Mouse (Mus musculus) neural tube, embryonic 15.5 days (tissue): ENCODE measurements around the gene Atp6v1g2. TPM values are rescaled to one million over a fixed set of nuclear protein-coding genes. Genes with fewer than 3 reads are reported as not detected.

Experiments used
- ATAC-seq: fragments of 200-750 bp; cut with Nextera tagmentation; 2 replicates; pipeline ENCODE4 v1.8.0; 2017; ENCODE audit warnings: mild to moderate bottlenecking, moderate TSS enrichment, moderate library complexity; ENCODE audit not compliant: low FRiP score
- H3K27ac ChIP-seq: fragments of 300-500 bp; sonication (generic); replicated peaks from 2 replicates; pipeline ENCODE4 v1.5.1; 2015; ENCODE audit warnings: mild to moderate bottlenecking, inconsistent platforms
- H3K27me3 ChIP-seq: fragments of 300-500 bp; sonication (generic); replicated peaks from 2 replicates; pipeline ENCODE4 v1.6.1; 2015; ENCODE audit warnings: inconsistent platforms
- H3K36me3 ChIP-seq: fragments of 300-500 bp; sonication (generic); 2 replicates; pipeline ENCODE4 v1.6.1; 2015; ENCODE audit warnings: inconsistent platforms
- H3K4me1 ChIP-seq: fragments of 300-500 bp; sonication (generic); 2 replicates; pipeline ENCODE4 v1.6.1; 2015; ENCODE audit warnings: inconsistent platforms
- H3K4me2 ChIP-seq: fragments of 300-500 bp; sonication (generic); 2 replicates; pipeline ENCODE4 v1.6.1; 2015; ENCODE audit warnings: inconsistent platforms, mild to moderate bottlenecking, moderate library complexity
- H3K4me3 ChIP-seq: fragments of 300-500 bp; sonication (generic); replicated peaks from 2 replicates; pipeline ENCODE4 v1.5.1; 2015; ENCODE audit warnings: mild to moderate bottlenecking, inconsistent platforms
- H3K9ac ChIP-seq: fragments of 300-500 bp; sonication (generic); replicated peaks from 2 replicates; pipeline ENCODE4 v1.6.1; 2015; ENCODE audit warnings: mild to moderate bottlenecking, inconsistent platforms
- H3K9me3 ChIP-seq: fragments of 300-500 bp; sonication (generic); replicated peaks from 2 replicates; pipeline ENCODE4 v1.6.1; 2016; ENCODE audit warnings: inconsistent platforms
- WGBS: fragments of 180-500 bp; shearing (Covaris S2); methylation state at CpG from one replicate; pipeline ENCODE4 v1.1.7; 2015; ENCODE audit warnings: mixed read lengths; 5-methylcytosine and 5-hydroxymethylcytosine counted together
- polyA plus RNA-seq: library from polyadenylated mRNA; unstranded; fragments of >200 nt; fragmentation: Nextera tagmentation; extraction: Ambion mirVana; gene quantifications from 2 replicates; pipeline ENCODE4 v1.2.1, GENCODE M21; 2015

Gene Atp6v1g2
- 116 and 126 TPM in 2 replicates for polyA plus RNA-seq

GRCm38 (mm10) chr17:35233114-35233980 is at the start of gene Atp6v1g2:
Gene Atp6v1g2, plus strand, starts transcription at chr17:35233660.
- peaks cover 31% of the 10 kb centered on the region for H3K36me3 ChIP-seq
- peak within 1 kb of the TSS; percentile 54 for H3K4me3 ChIP-seq
- peak within 1 kb of the TSS; percentile 95 for H3K4me2 ChIP-seq
- no peaks in the 10 kb centered on the region for H3K27me3 ChIP-seq
- H3K9ac ChIP-seq, result no peak within 1 kb of the TSS
- H3K9me3 ChIP-seq, result no peaks in the 10 kb centered on the region
- H3K4me1 ChIP-seq, result peaks cover 50% of the 10 kb centered on the region
- H3K27ac ChIP-seq, result 0 out of 2 replicates have a peak within 1 kb of the TSS, but pooled peaks have one; percentile 9
- 77% methylated on average over 18 of the region's 18 CpGs for WGBS
- ATAC-seq, result no peak

GRCm38 (mm10) chr17:35185639-35186611 is 47.5 kb upstream of the Atp6v1g2 start:
- Histone ChIP-seq H3K9ac (peak overlapping the region; percentile 30; the same call in 1 of the 2 replicates), H3K4me3 (peak overlapping the region; percentile 34)
- WGBS, result 5% methylated on average over 18 of the region's 18 CpGs

GRCm38 (mm10) chr17:35186681-35187080 is 46.8 kb upstream of the Atp6v1g2 start:
- peak overlapping the region; percentile 69 for H3K27ac ChIP-seq
- H3K9ac ChIP-seq, result 0 out of 2 replicates have a peak overlapping the region, but pooled peaks have one; percentile 18
- peak; percentile 41; the same call in 1 of the 2 replicates for ATAC-seq
- no peaks in the 10 kb centered on the region for H3K9me3 ChIP-seq
- 1% methylated on average over 4 of the region's 4 CpGs for WGBS
- H3K27me3 ChIP-seq, result no peaks in the 10 kb centered on the region
- no peaks in the 10 kb centered on the region for H3K36me3 ChIP-seq
- H3K4me1 ChIP-seq, result peaks cover 11% of the 10 kb centered on the region
- H3K4me3 ChIP-seq, result peak overlapping the region; percentile 34
- peak overlapping the region; percentile 59 for H3K4me2 ChIP-seq

More at GRCm38 (mm10) chr17:35185639-35186611, 47.5 kb upstream of the Atp6v1g2 start:
- Histone ChIP-seq H3K4me1 (peaks cover 11% of the 10 kb centered on the region), H3K36me3 (no peaks in the 10 kb centered on the region), H3K27ac (peak overlapping the region; percentile 56; the same call in 1 of the 2 replicates), H3K27me3 (no peaks in the 10 kb centered on the region), H3K9me3 (no peaks in the 10 kb centered on the region), H3K4me2 (peak overlapping the region; percentile 59)
- peak; percentile 45; the same call in 1 of the 2 replicates for ATAC-seq

DNA sequence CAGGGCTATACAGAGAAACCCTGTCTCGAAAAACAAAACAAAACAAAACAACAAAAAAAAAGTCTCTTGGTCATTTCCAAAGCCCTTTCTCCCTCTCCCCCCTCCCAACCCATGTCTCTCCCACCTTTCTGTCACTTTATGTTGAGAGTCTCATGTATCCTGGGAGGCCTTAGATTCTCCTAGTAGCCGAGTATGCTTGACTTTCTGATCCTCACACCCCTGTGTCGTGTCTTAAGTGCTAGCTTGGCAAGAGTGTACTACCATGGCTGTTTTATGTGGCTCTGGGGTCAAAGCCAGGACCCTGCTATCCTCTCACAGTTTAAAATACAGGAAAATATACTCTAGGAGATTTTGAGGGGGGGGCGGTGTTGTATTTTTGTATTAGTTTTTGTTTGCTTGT is 46.1 kb upstream of the Atp6v1g2 start:
- WGBS, result 79% methylated on average over 4 of the region's 4 CpGs

DNA sequence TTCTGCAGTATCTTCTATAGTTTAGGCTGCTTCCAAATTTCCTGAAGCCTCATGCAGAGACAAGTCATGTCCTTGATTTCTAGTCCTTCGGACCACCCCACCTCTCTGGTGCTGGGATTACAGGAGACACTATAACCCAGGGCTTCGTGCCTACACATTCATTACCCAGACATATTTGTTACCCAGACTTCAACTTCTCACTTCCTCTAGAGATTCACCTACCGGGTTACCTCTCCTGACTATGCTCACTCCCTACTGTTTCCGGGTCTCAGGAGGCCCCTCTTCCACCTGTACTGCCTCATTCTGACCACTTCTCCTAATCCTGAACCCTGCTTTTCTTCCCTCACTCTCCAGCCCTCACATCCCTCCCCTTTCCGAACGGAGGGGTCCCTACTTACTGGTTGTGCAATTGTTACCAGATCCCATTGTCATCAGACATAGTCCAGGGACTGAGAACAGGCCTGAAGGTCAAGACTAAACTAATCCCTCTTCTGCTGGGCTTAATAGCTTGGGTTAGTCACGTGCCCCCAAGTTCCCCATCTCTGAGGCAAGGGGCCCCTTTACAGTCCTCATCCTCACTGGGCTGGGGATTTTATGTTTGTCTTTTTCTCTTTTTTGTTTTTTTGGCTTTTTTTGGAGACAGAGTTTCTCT is 45.4 kb upstream of the Atp6v1g2 start, which contains the start of gene Lst1:
TSS of gene Lst1 (minus strand) at position 481 of the 652 bp plus-strand sequence.
- Histone ChIP-seq H3K27me3 (no peaks in the 10 kb centered on the region), H3K27ac (no peak within 1 kb of the TSS), H3K4me1 (peaks cover 11% of the 10 kb centered on the region), H3K4me2 (no peak within 1 kb of the TSS), H3K36me3 (no peaks in the 10 kb centered on the region), H3K9ac (no peak within 1 kb of the TSS), H3K4me3 (no peak within 1 kb of the TSS), H3K9me3 (no peaks in the 10 kb centered on the region)
- 77% methylated on average over 7 of the region's 7 CpGs for WGBS
- ATAC-seq, result no peak

More for the DNA sequence above, 46.1 kb upstream of the Atp6v1g2 start:
- Histone ChIP-seq H3K9ac (no peak overlapping the region), H3K4me1 (peaks cover 11% of the 10 kb centered on the region), H3K27ac (no peak overlapping the region), H3K27me3 (no peaks in the 10 kb centered on the region), H3K36me3 (no peaks in the 10 kb centered on the region), H3K9me3 (no peaks in the 10 kb centered on the region), H3K4me3 (no peak overlapping the region), H3K4me2 (no peak overlapping the region)
- ATAC-seq, result no peak

GRCm38 (mm10) chr17:35189186-35189585 is 44.3 kb upstream of the Atp6v1g2 start:
- Histone ChIP-seq H3K4me1 (peaks cover 12% of the 10 kb centered on the region), H3K4me2 (no peak overlapping the region), H3K4me3 (no peak overlapping the region), H3K27me3 (peaks cover 1% of the 10 kb centered on the region), H3K27ac (no peak overlapping the region), H3K36me3 (no peaks in the 10 kb centered on the region), H3K9ac (no peak overlapping the region), H3K9me3 (no peaks in the 10 kb centered on the region)
- no peak for ATAC-seq
- 83% methylated on average over 1 of the region's 1 CpGs for WGBS

DNA sequence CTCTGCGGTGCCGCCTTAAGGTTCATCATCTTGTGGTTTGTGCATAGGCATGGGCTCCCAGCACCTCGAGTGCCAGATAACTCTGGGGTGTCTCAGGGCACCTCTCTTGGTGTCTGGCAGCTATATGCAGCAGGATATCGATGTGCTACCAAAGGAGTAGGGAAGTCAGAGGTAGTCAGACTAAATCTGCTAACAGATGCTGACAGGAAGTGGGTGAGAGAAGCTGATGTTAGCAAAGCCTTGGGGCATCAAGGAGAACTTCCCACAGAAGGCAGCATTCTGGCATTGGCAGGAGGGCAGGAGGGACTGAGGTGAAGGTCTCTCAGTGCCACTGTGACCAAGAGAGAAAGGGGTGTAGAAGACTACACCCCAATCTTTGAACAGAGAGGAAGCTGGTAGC is 43.4 kb upstream of the Atp6v1g2 start:
- H3K27me3 ChIP-seq, result peaks cover 10% of the 10 kb centered on the region
- no peak for ATAC-seq
- H3K9ac ChIP-seq, result no peak overlapping the region
- no peak overlapping the region for H3K27ac ChIP-seq
- WGBS, result 86% methylated on average over 4 of the region's 4 CpGs
- H3K4me3 ChIP-seq, result no peak overlapping the region
- H3K4me1 ChIP-seq, result peaks cover 15% of the 10 kb centered on the region
- H3K4me2 ChIP-seq, result no peak overlapping the region
- no peaks in the 10 kb centered on the region for H3K9me3 ChIP-seq
- H3K36me3 ChIP-seq, result no peaks in the 10 kb centered on the region

DNA sequence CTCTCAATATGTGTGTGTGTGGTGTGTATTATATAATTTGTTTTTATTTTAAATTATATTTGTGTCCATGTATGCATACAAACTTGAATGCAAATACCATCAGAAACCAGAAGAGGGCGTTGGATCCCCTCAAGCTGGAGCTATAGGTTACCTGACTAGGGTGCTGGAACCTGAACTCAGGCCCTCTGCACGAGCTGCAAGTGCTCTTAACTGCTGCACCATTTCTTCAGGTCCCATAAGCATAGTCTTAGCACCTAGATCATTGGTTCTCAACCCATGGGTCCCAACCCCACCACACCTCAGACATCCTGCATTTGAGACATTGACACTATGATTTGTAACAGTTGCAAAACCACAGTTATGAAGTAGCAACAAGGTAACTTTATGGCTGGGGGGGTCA is 41.7 kb upstream of the Atp6v1g2 start:
- Histone ChIP-seq H3K36me3 (no peaks in the 10 kb centered on the region), H3K27me3 (peaks cover 27% of the 10 kb centered on the region), H3K9ac (no peak overlapping the region), H3K4me1 (peaks cover 17% of the 10 kb centered on the region), H3K9me3 (no peaks in the 10 kb centered on the region), H3K4me2 (no peak overlapping the region), H3K27ac (no peak overlapping the region), H3K4me3 (no peak overlapping the region)
- ATAC-seq, result no peak
- 73% methylated on average over 2 of the region's 2 CpGs for WGBS

DNA sequence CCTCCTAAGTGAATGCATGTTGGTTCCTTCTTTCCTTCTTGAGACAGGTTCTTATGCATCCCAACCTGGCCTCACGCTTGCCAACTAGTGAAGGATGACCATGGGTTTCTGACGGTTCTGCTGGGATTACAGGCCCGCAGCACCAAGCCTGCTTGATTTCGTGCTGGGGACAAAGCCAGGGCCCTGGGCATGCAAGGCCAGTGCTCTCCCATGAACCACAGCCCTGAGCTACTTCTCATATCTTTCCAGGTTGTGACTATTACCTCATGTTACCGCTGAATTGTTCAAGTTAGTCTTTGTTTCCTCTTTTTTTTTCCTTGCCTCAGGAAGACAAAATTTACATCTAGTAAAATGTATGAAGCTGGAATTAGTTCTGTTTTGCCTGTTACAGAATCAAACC is 40.5 kb upstream of the Atp6v1g2 start:
- no peak overlapping the region for H3K9ac ChIP-seq
- H3K4me3 ChIP-seq, result no peak overlapping the region
- peaks cover 32% of the 10 kb centered on the region for H3K27me3 ChIP-seq
- no peak for ATAC-seq
- H3K4me2 ChIP-seq, result no peak overlapping the region
- H3K4me1 ChIP-seq, result peaks cover 16% of the 10 kb centered on the region
- H3K9me3 ChIP-seq, result no peaks in the 10 kb centered on the region
- H3K27ac ChIP-seq, result no peak overlapping the region
- WGBS, result 84% methylated on average over 5 of the region's 5 CpGs
- no peaks in the 10 kb centered on the region for H3K36me3 ChIP-seq

DNA sequence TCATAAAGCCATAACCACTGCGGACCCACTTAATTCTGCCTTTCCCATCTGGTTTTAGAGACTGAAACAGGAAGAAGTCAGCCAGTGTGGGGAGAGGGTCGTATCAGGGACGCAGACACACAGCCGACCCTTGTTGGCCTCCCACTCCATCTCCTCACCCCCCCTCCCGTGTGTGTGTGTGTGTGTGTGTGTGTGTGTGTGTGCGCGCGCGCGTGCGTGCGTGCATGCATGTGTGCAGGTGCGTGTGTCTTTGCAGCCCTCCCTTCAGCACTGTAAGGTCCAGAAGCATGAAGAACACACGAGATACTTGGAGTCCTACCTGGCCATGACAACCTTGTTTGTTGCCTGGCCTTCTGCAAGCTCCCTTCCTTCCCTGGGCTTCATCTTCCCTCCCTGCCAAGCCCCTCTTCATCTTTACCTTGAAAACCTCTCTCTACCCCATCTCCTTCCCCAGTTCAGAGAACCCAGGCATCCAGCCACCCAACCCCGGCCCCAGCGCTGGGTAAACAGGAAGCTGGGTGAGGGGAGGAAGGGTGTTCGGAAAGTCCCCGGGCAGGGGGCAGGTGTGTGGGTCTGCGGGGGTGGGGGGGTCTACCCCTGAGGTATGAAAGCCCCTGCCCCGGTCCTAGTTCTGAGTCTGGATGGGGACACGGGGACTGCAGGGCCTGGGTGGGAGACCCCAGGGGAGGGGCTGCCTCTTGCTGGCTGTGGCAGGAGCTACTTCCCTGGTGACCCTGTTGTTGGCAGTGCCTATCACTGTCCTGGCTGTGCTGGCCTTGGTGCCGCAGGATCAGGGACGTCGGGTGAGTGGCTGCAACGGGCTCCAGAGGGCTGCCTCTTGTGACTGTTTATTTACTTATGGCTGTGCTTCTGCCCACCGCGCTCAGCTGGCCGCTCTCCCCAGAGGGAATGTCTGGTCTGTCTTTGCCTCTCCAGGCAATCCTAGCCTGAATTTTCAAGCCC is 39.3 kb upstream of the Atp6v1g2 start, which contains the start of gene Ltb:
TSS of gene Ltb (plus strand) at position 559 of the 963 bp plus-strand sequence.
- H3K27ac ChIP-seq, result no peak within 1 kb of the TSS
- 73% methylated on average over 27 of the region's 28 CpGs for WGBS
- H3K9me3 ChIP-seq, result no peaks in the 10 kb centered on the region
- peaks cover 16% of the 10 kb centered on the region for H3K4me1 ChIP-seq
- no peak within 1 kb of the TSS for H3K9ac ChIP-seq
- H3K4me3 ChIP-seq, result peak within 1 kb of the TSS; percentile 41; the same call in 1 of the 2 replicates
- peaks cover 38% of the 10 kb centered on the region for H3K27me3 ChIP-seq
- no peak for ATAC-seq
- peak within 1 kb of the TSS; percentile 68 for H3K4me2 ChIP-seq
- no peaks in the 10 kb centered on the region for H3K36me3 ChIP-seq
